Mouse (Mus musculus) testis, adult 2 months (tissue): ENCODE measurements around the gene Gm43517.

Experiments used
- CTCF ChIP-seq: fragments of 200-500 bp; IDR thresholded peaks from 2 replicates; pipeline ENCODE4 v1.5.1; 2012; ENCODE audit warnings: low read depth, mild to moderate bottlenecking, inconsistent platforms, low read length, moderate library complexity; ENCODE audit not compliant: control insufficient read depth, insufficient read depth, insufficient replicate concordance
- POLR2A ChIP-seq: fragments of 200-500 bp; IDR thresholded peaks from 2 replicates; pipeline ENCODE4 v1.6.1; 2012; ENCODE audit warnings: low read depth, mild to moderate bottlenecking, inconsistent platforms, low read length, moderate library complexity; ENCODE audit not compliant: control insufficient read depth

DNA sequence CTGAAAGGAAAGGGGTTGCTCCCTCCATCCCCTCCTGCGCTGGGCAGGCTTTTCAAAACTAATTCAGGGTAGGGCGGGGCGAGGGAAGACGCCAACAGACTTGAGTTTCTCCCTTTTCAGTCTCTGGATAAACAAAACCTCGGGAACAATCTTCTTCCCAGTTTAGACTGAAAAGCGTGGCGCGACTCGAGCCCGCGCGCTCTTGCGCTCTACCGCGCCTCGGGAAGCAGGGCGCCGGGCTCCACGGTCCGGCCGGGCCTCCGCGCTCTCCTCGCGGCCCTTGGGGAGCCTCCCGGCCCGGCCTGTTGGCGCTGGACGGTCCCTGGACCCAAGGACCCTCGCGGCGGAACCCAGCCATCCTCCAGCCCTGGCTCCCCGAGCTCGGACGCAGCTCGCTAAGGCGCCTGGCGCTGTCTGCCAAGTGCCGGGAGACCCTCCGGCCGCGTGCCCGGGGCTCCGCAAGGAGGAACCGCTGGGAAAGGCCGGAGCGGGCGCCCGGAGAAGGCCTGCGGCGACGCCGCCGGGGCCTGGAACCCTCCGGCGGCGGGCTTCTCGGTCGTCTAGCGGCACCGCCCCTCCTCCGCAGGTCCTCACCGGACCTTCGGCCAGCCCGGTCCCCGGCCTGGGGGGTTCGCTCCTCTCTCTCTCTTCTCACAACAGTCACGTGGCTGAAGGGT is 16.3 kb downstream of the Gm43517 start:
- TF ChIP-seq POLR2A: no peak
- no peak for TF ChIP-seq CTCF
